Mouse (Mus musculus) left cerebral cortex, adult 2 months (tissue): ENCODE measurements around the gene Pakap. TPM values are rescaled to one million over a fixed set of nuclear protein-coding genes. Genes with fewer than 3 reads are reported as not detected.

Source experiments
- DNase-seq, 2 experiments: peaks; one replicate each; pipeline ENCODE4 v3.0.0; 2021 to 2022; ENCODE audit warnings: low spot score in 2 of 2, mixed read lengths in 1 of 2; ENCODE audit errors: extremely low spot score in 1 of 2
- H3K27ac ChIP-seq: fragments of 200-600 bp; 2 replicates; pipeline ENCODE4 v1.8.1; 2022
- H3K4me3 ChIP-seq: fragments of 200-600 bp; 2 replicates; pipeline ENCODE4 v1.8.1; 2022
- CTCF ChIP-seq: fragments of 200-600 bp; IDR thresholded peaks from 2 replicates; pipeline ENCODE4 v1.8.1; 2022; ENCODE audit warnings: antibody characterized with exemption, mild to moderate bottlenecking, moderate library complexity
- intact Hi-C: fragments of 180-260 bp; cut with DNase I; formaldehyde crosslinking; loops from one replicate; pipeline ENCODE4 v1.15.1; 2025
- total RNA-seq, 2 experiments: library from RNA; stranded (reverse); gene quantifications; 2 replicates each; pipeline ENCODE4 v1.2.3; 2021

Pakap gene
- total RNA-seq, 2 experiments from 2014 or later = 19.8 to 20.4 TPM

GRCm38 (mm10) chr4:57770185-57770823, 202.3 kb downstream of the Pakap start:
- Histone ChIP-seq H3K27ac (no peak overlapping the region), H3K4me3 (no peak overlapping the region)
- no peak for TF ChIP-seq CTCF
- no peak for DNase-seq
- intact Hi-C loops = no loop called here

GRCm38 (mm10) chr4:57771558-57772219, 203.7 kb downstream of the Pakap start:
- no peak for DNase-seq
- intact Hi-C loops = no loop called here
- no peak for TF ChIP-seq CTCF
- Histone ChIP-seq H3K27ac (no peak overlapping the region), H3K4me3 (no peak overlapping the region)

- DNase-seq = no peak
- TF ChIP-seq CTCF = no peak
- intact Hi-C loops = no loop called here
- no peak overlapping the region for H3K4me3 ChIP-seq
- no peak overlapping the region for H3K27ac ChIP-seq
These were observed 205.0 kb downstream of the Pakap start for GRCm38 (mm10) chr4:57772851-57773510.

DNA sequence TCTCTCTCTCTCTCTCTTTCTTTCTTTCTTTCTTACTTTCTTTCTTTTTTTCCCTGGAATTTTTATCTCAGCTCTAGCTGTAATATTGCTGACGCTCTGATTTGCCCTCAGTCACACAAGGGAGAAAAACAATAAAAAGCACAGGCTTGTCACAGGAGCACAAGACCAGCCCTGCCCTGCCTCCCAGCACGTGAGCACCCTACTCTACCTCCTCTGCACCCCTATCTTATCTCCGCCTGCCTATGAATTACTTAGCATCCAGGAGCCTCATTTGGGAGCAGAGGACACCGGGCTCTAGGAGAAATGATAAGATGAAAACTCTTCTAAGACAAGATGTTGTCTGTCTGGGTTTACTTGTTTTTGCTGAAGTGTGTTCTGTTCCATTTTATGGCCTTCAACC, 206.5 kb downstream of the Pakap start:
- DNase-seq = no peak
- Histone ChIP-seq H3K27ac (no peak overlapping the region), H3K4me3 (no peak overlapping the region)
- no peak for TF ChIP-seq CTCF
- intact Hi-C loops = no loop called here

GRCm38 (mm10) chr4:57775582-57775981, 207.6 kb downstream of the Pakap start:
- DNase-seq = no peak
- Histone ChIP-seq H3K27ac (no peak overlapping the region), H3K4me3 (no peak overlapping the region)
- intact Hi-C loops = no loop called here
- no peak for TF ChIP-seq CTCF

- Histone ChIP-seq H3K27ac (no peak overlapping the region), H3K4me3 (no peak overlapping the region)
- no peak for DNase-seq
- TF ChIP-seq CTCF = no peak
- intact Hi-C loops = no loop called here
These were observed 212.4 kb downstream of the Pakap start for GRCm38 (mm10) chr4:57780403-57780802.

GRCm38 (mm10) chr4:57780833-57781641, 213.1 kb downstream of the Pakap start:
- intact Hi-C loops = no loop called here
- Histone ChIP-seq H3K27ac (no peak overlapping the region), H3K4me3 (no peak overlapping the region)
- no peak for TF ChIP-seq CTCF
- no peak for DNase-seq

- Histone ChIP-seq H3K27ac (no peak overlapping the region), H3K4me3 (peak overlapping the region; percentile 53)
- peak; percentile 53 to 54 for DNase-seq
- peak; percentile 7 for TF ChIP-seq CTCF
- intact Hi-C loops = no loop called here
These were observed 214.0 kb downstream of the Pakap start for GRCm38 (mm10) chr4:57781994-57782393.

DNA sequence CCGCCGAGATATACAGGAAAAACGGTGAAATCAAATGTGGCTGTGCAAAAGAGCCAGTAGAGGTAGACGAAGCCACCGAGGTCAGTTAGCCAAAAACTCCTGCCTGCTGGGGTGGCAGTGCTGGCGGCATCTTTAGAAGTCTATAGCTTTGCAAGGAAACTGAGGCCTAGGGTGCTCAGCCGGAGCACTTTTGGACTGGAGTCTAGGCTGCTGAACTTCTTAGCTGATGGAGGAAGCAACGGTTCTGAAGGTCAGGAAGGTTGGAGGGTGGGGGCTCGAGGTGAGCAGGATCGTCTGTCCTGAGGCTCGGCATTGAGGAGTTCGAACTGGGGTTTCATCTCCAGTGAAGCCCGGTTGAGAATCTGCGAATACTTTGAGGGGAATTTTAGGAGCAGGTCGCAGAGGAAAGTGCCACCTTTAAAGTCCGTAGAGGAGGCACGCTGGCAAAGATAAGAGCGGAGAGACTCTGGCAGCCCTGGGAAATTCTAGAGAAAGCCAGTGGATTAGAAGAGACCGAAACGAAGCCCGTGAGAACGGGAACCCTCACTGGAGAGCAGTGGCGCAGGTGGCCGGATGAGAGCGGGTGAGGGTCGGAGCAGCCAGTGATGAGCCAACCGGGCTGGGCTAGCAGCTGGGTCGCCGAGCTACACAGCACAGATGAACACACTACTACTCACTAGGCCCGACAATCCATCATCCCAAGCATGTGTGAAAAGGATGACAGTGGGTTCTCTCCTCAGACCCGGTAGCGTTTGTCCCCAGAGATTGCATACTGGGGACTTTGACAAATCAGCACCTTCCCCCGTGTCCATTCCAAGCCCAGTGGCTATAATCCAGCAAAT, 214.8 kb downstream of the Pakap start:
- Histone ChIP-seq H3K27ac (peak overlapping the region; percentile 21; the same call in 1 of the 2 replicates), H3K4me3 (peak overlapping the region; percentile 53)
- no peak for DNase-seq
- intact Hi-C loops = no loop called here
- no peak for TF ChIP-seq CTCF

- no peak for TF ChIP-seq CTCF
- H3K27ac ChIP-seq = no peak overlapping the region
- intact Hi-C loops = no loop called here
- H3K4me3 ChIP-seq = peak overlapping the region; percentile 53
- DNase-seq = no peak
These were observed 215.4 kb downstream of the Pakap start for GRCm38 (mm10) chr4:57783391-57783770.
